Mouse (Mus musculus) yolk sac, embryonic 10.5 days (tissue): ENCODE results near the gene Zfp1.
A peak's percentile ranks its signal among the peaks of the same experiment; 100 is the strongest.

Experiments
- DNase-seq: peaks from one replicate; pipeline ENCODE4 v3.0.0-alpha.2; 2017; ENCODE audit warnings: low spot score

Zfp1 gene

GRCm38 (mm10) chr8:111625694-111626527 lies 17.3 kb upstream of the Zfp1 start:
- DNase-seq = peak; percentile 62

GRCm38 (mm10) chr8:111626528-111626820 lies 16.7 kb upstream of the Zfp1 start:
- no peak for DNase-seq

- DNase-seq = no peak
Measured at GRCm38 (mm10) chr8:111626933-111627332, 16.3 kb upstream of the Zfp1 start.

- DNase-seq = no peak
Measured at GRCm38 (mm10) chr8:111627923-111628322, 15.3 kb upstream of the Zfp1 start.

- no peak for DNase-seq
Measured at GRCm38 (mm10) chr8:111628401-111628800, 14.8 kb upstream of the Zfp1 start.

- no peak for DNase-seq
Measured at GRCm38 (mm10) chr8:111628894-111629501, 14.2 kb upstream of the Zfp1 start.

- peak; percentile 18 for DNase-seq
Measured at GRCm38 (mm10) chr8:111630105-111630521, 13.1 kb upstream of the Zfp1 start, which contains the start of gene Ldhd. TSS of gene Ldhd (minus strand) at chr8:111630374.

GRCm38 (mm10) chr8:111631589-111631988 lies 11.6 kb upstream of the Zfp1 start:
- DNase-seq = no peak

GRCm38 (mm10) chr8:111632976-111633375 lies 10.2 kb upstream of the Zfp1 start:
- no peak for DNase-seq

GRCm38 (mm10) chr8:111638086-111638485 lies 5.1 kb upstream of the Zfp1 start:
- DNase-seq = no peak

- no peak for DNase-seq
Measured at GRCm38 (mm10) chr8:111641064-111641463, 2.1 kb upstream of the Zfp1 start.

GRCm38 (mm10) chr8:111642496-111642895 lies 705 bp upstream of the Zfp1 start:
- DNase-seq = peak; percentile 73

- DNase-seq = no peak
Measured at GRCm38 (mm10) chr8:111642939-111643263, 300 bp upstream of the Zfp1 start.

GRCm38 (mm10) chr8:111644286-111645051 lies 1.3 kb downstream of the Zfp1 start:
- DNase-seq = peak; percentile 32

- DNase-seq = no peak
Measured at GRCm38 (mm10) chr8:111645715-111646114, 2.5 kb downstream of the Zfp1 start.

GRCm38 (mm10) chr8:111648834-111649233 lies 5.6 kb downstream of the Zfp1 start:
- no peak for DNase-seq

GRCm38 (mm10) chr8:111650651-111651050 lies 7.5 kb downstream of the Zfp1 start:
- DNase-seq = no peak

- no peak for DNase-seq
Measured at GRCm38 (mm10) chr8:111653524-111653923, 10.3 kb downstream of the Zfp1 start.

GRCm38 (mm10) chr8:111657312-111657854 lies 14.2 kb downstream of the Zfp1 start:
- DNase-seq = no peak

GRCm38 (mm10) chr8:111658819-111659423 lies 15.7 kb downstream of the Zfp1 start:
- DNase-seq = peak; percentile 35

GRCm38 (mm10) chr8:111662473-111662872 lies 19.3 kb downstream of the Zfp1 start:
- peak; percentile 58 for DNase-seq

- DNase-seq = no peak
Measured at GRCm38 (mm10) chr8:111666751-111667150, 23.6 kb downstream of the Zfp1 start.
